Mouse (Mus musculus) yolk sac, embryonic 10.5 days (tissue): Measurements from ENCODE around the gene Olfr137.

Source experiments
- DNase-seq: peaks from one replicate; pipeline ENCODE4 v3.0.0-alpha.2; 2017; ENCODE audit warnings: low spot score

Olfr137 gene

GRCm38 (mm10) chr17:38307470-38307869, at the start of gene Olfr137:
Gene Olfr137 (minus strand): TSS chr17:38307570.
- DNase-seq: no peak

GRCm38 (mm10) chr17:38329531-38329930, 22.2 kb upstream of the Olfr137 start, which contains the start of gene Olfr136:
Gene Olfr136 (plus strand): TSS chr17:38329831.
- DNase-seq: no peak

GRCm38 (mm10) chr17:38260735-38261134, 46.6 kb downstream of the Olfr137 start, which contains the start of gene Olfr138:
Gene Olfr138 (plus strand): TSS chr17:38261035.
- DNase-seq: no peak
